Mouse (Mus musculus): ENCODE measurements around the gene Phrf1. TPM values are rescaled to one million over a fixed set of nuclear protein-coding genes. Genes with fewer than 3 reads are reported as not detected.

Phrf1 gene
- total RNA-seq, 2 experiments from 2014 or later = 46.1 to 47.4 TPM

- intact Hi-C loops (cut with DNase I) = no loop called here
- DNase-seq = no peak
These were observed 17.9 kb upstream of the Phrf1 start for GRCm38 (mm10) chr7:141210606-141211131.

GRCm38 (mm10) chr7:141213133-141213532, 15.5 kb upstream of the Phrf1 start:
- intact Hi-C loops (cut with DNase I) = no loop called here
- no peak for DNase-seq

GRCm38 (mm10) chr7:141213605-141214235, 14.9 kb upstream of the Phrf1 start, which contains the start of gene Lmntd2:
Lmntd2 (minus strand) TSS chr7:141214080.
- DNase-seq = no peak

GRCm38 (mm10) chr7:141214310-141214709, 14.3 kb upstream of the Phrf1 start:
- intact Hi-C loops (cut with DNase I) = no loop called here
- DNase-seq = no peak

More at GRCm38 (mm10) chr7:141213605-141214235, 14.9 kb upstream of the Phrf1 start, which contains the start of gene Lmntd2:
- intact Hi-C loops (cut with DNase I) = no loop called here

GRCm38 (mm10) chr7:141215101-141215879, 13.3 kb upstream of the Phrf1 start, which contains the start of gene Rassf7:
Rassf7 (plus strand) TSS chr7:141215860.
- DNase-seq = peak; percentile 91
- intact Hi-C loops (cut with DNase I) = no loop called here

- intact Hi-C loops (cut with DNase I) = no loop called here
- peak; percentile 39 to 55 for DNase-seq
These were observed 12.5 kb upstream of the Phrf1 start for GRCm38 (mm10) chr7:141215880-141216733.

GRCm38 (mm10) chr7:141216894-141217293, 11.7 kb upstream of the Phrf1 start:
- DNase-seq = no peak
- intact Hi-C loops (cut with DNase I) = no loop called here

GRCm38 (mm10) chr7:141217343-141218013, 11.1 kb upstream of the Phrf1 start:
- no peak for DNase-seq
- intact Hi-C loops (cut with DNase I) = no loop called here

GRCm38 (mm10) chr7:141218141-141218540, 10.4 kb upstream of the Phrf1 start:
- DNase-seq = no peak
- intact Hi-C loops (cut with DNase I) = no loop called here

GRCm38 (mm10) chr7:141218557-141219133, 9.9 kb upstream of the Phrf1 start:
- DNase-seq = no peak
- intact Hi-C loops (cut with DNase I) = no loop called here

- intact Hi-C loops (cut with DNase I) = no loop called here
- no peak for DNase-seq
These were observed 9.0 kb upstream of the Phrf1 start for GRCm38 (mm10) chr7:141219558-141220099.

GRCm38 (mm10) chr7:141220377-141220776, 8.2 kb upstream of the Phrf1 start:
- DNase-seq = no peak
- intact Hi-C loops (cut with DNase I) = no loop called here

- DNase-seq = peak; percentile 97 to 98
- intact Hi-C loops (cut with DNase I) = no loop called here
These were observed 7.1 kb upstream of the Phrf1 start for GRCm38 (mm10) chr7:141221249-141222125.

- intact Hi-C loops (cut with DNase I) = no loop called here
- DNase-seq = no peak
These were observed 6.5 kb upstream of the Phrf1 start for GRCm38 (mm10) chr7:141222126-141222467.

- DNase-seq = no peak
- intact Hi-C loops (cut with DNase I) = no loop called here
These were observed 5.8 kb upstream of the Phrf1 start for GRCm38 (mm10) chr7:141222696-141223215.

- intact Hi-C loops (cut with DNase I) = no loop called here
- DNase-seq = no peak
These were observed 2.0 kb upstream of the Phrf1 start for GRCm38 (mm10) chr7:141226535-141226934.

GRCm38 (mm10) chr7:141227796-141228195, 788 bp upstream of the Phrf1 start:
- intact Hi-C loops (cut with DNase I) = loop anchor here (2.0 kb wide), 1 partner anchor 135 kb away; no protein-coding TSS in a partner anchor
- DNase-seq = no peak

- intact Hi-C loops (cut with DNase I) = loop anchor here (2.0 kb wide), 1 partner anchor 133 kb away; no protein-coding TSS in a partner anchor
- no peak for DNase-seq
These were observed 1.1 kb downstream of the Phrf1 start for GRCm38 (mm10) chr7:141229702-141230101.
